Mouse (Mus musculus) embryonic facial prominence, embryonic 12.5 days (tissue): ENCODE measurements around the gene Gm36176. TPM values are rescaled to one million over a fixed set of nuclear protein-coding genes. Genes with fewer than 3 reads are reported as not detected.
A peak's percentile ranks its signal among the peaks of the same experiment; 100 is the strongest.

Experiments
- ATAC-seq: fragments of 200-750 bp; cut with Nextera tagmentation; 2 replicates; pipeline ENCODE4 v1.8.0; 2017; ENCODE audit not compliant: insufficient number of reproducible peaks, insufficient read depth, low FRiP score, low TSS enrichment
- H3K27ac ChIP-seq: fragments of 300-500 bp; sonication (generic); 2 replicates; pipeline ENCODE4 v1.5.1; 2016; ENCODE audit warnings: mild to moderate bottlenecking
- H3K27me3 ChIP-seq: fragments of 300-500 bp; sonication (generic); 2 replicates; pipeline ENCODE4 v1.6.1; 2016; ENCODE audit warnings: mild to moderate bottlenecking, moderate library complexity
- H3K36me3 ChIP-seq: fragments of 300-500 bp; sonication (generic); 2 replicates; pipeline ENCODE4 v1.6.1; 2016; ENCODE audit warnings: mild to moderate bottlenecking
- H3K4me1 ChIP-seq: fragments of 300-500 bp; sonication (generic); 2 replicates; pipeline ENCODE4 v1.6.1; 2016
- H3K4me2 ChIP-seq: fragments of 300-500 bp; sonication (generic); replicated peaks from 2 replicates; pipeline ENCODE4 v1.6.1; 2016; ENCODE audit warnings: mild to moderate bottlenecking, moderate library complexity
- H3K4me3 ChIP-seq: fragments of 300-500 bp; sonication (generic); 2 replicates; pipeline ENCODE4 v1.5.1; 2016; ENCODE audit warnings: mild to moderate bottlenecking
- H3K9ac ChIP-seq: fragments of 300-500 bp; sonication (generic); 2 replicates; pipeline ENCODE4 v1.6.1; 2016; ENCODE audit warnings: mild to moderate bottlenecking, moderate library complexity
- H3K9me3 ChIP-seq: fragments of 300-500 bp; sonication (generic); 2 replicates; pipeline ENCODE4 v1.6.1; 2016; ENCODE audit warnings: mild to moderate bottlenecking, moderate library complexity
- WGBS: fragments of 180-500 bp; shearing (Covaris S2); methylation state at CpG from one replicate; pipeline ENCODE4 v1.1.7; 2016; 5-methylcytosine and 5-hydroxymethylcytosine counted together
- polyA plus RNA-seq: library from polyadenylated mRNA; unstranded; fragments of >200 nt; fragmentation: Nextera tagmentation; extraction: Ambion mirVana; gene quantifications from 2 replicates; pipeline ENCODE4 v1.2.1, GENCODE M21; 2016

Gene Gm36176
- polyA plus RNA-seq, 1 experiment from 2014 or later = not detected

DNA sequence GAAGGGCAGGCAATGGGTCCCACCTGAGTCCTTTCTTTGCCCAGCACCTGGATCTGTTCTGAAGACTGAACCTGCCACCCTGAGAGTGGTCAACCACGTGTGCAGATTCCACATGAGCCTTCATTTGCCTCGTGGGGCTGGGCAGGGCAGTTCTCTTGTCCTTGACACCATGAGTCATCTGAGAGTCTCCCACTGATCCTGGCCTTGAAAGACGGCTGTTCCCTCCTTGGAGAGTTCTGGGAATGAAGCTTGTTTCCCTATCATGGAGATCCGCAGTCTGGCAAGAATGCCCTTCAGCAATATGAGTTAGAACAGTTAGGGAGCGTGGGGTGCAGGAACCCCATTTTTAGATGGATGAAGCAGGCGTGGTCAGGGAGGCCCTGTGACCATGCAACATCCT, 7.6 kb upstream of the Gm36176 start:
- H3K27ac ChIP-seq = no peak overlapping the region
- H3K27me3 ChIP-seq = no peaks in the 10 kb centered on the region
- H3K4me1 ChIP-seq = no peaks in the 10 kb centered on the region
- ATAC-seq = no peak
- peaks cover 13% of the 10 kb centered on the region; the same call in 1 of the 2 replicates for H3K9me3 ChIP-seq
- H3K36me3 ChIP-seq = no peaks in the 10 kb centered on the region
- no peak overlapping the region for H3K4me3 ChIP-seq
- H3K9ac ChIP-seq = no peak overlapping the region
- H3K4me2 ChIP-seq = no peak overlapping the region
- WGBS = 77% methylated on average over 6 of the region's 6 CpGs

DNA sequence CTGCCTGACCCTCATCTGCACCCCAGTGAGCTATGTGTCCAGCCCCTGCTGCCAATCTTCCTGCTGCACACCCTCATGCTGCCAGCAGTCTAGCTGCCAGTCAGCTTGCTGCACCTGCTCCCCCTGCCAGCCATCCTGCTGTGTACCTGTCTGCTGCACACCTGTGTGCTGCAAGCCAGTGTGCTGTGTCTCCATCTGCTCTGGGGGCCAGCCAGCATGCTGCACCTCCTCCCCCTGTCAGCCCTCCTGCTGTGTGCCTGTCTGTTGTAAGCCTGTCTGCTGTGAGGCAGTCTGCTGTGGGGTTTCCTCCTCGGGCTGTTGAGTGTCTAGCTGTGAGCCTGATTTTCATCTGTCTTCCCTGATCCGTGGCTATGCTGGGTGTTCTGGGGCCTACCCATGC, 358 bp downstream of the Gm36176 start:
- no peak overlapping the region for H3K9ac ChIP-seq
- no peak overlapping the region for H3K4me3 ChIP-seq
- ATAC-seq = no peak
- 18% methylated on average over 2 of the region's 2 CpGs for WGBS
- H3K36me3 ChIP-seq = no peaks in the 10 kb centered on the region
- no peaks in the 10 kb centered on the region for H3K27me3 ChIP-seq
- H3K4me1 ChIP-seq = no peaks in the 10 kb centered on the region
- peaks cover 15% of the 10 kb centered on the region; the same call in 1 of the 2 replicates for H3K9me3 ChIP-seq
- no peak overlapping the region for H3K27ac ChIP-seq
- H3K4me2 ChIP-seq = no peak overlapping the region

DNA sequence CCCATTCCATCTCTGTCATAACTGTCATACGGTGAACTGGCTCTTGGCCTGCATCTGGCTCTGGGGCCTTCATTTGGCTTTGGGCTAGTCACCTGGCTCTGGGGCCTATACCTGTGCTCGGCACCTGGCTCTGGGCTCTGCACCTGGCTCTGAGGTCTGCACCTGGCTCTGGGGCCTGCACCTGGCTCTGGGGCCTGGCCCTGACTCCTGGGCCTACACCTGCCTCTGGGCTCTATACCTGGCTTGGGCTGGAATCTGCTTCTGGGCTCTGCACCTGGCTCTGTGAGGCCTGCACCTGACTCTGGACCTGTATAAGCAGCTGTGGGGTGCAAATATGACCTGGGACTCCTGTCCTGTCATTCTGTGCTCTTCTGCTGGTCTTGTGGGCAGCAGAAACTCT, 935 bp downstream of the Gm36176 start:
- no peak overlapping the region for H3K4me2 ChIP-seq
- peaks cover 15% of the 10 kb centered on the region; the same call in 1 of the 2 replicates for H3K9me3 ChIP-seq
- no peak overlapping the region for H3K4me3 ChIP-seq
- H3K9ac ChIP-seq = no peak overlapping the region
- no peaks in the 10 kb centered on the region for H3K27me3 ChIP-seq
- no peak overlapping the region for H3K27ac ChIP-seq
- 82% methylated on average over 2 of the region's 2 CpGs for WGBS
- no peaks in the 10 kb centered on the region for H3K4me1 ChIP-seq
- no peaks in the 10 kb centered on the region for H3K36me3 ChIP-seq
- ATAC-seq = no peak

DNA sequence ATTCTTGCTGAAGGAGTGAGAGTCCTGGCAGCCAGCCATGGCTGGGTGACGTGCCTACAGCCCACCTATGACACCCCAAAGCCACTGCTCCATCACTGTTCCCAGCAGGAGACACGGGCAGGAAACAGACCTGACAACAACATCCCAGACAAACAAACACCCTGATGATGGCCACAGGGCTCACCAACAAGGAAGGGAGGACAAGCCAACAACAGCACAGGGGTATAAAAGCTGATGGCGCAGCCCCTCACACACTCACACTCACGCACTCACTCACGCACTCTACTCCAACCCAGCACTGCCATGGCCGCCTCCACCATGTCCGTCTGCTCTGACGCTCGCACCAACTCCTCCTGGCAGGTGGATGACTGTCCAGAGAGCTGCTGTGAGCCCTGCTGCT, 6.0 kb downstream of the Gm36176 start, which contains the start of gene Gm10318:
TSS of gene Gm10318 (plus strand) at position 301 of the 400 bp plus-strand sequence.
- Histone ChIP-seq H3K4me2 (no peak within 1 kb of the TSS), H3K4me1 (no peaks in the 10 kb centered on the region), H3K36me3 (no peaks in the 10 kb centered on the region), H3K27me3 (peaks cover 3% of the 10 kb centered on the region; the same call in 1 of the 2 replicates), H3K4me3 (no peak within 1 kb of the TSS), H3K9me3 (no peaks in the 10 kb centered on the region), H3K27ac (no peak within 1 kb of the TSS), H3K9ac (no peak within 1 kb of the TSS)
- no peak for ATAC-seq
- 69% methylated on average over 9 of the region's 9 CpGs for WGBS

DNA sequence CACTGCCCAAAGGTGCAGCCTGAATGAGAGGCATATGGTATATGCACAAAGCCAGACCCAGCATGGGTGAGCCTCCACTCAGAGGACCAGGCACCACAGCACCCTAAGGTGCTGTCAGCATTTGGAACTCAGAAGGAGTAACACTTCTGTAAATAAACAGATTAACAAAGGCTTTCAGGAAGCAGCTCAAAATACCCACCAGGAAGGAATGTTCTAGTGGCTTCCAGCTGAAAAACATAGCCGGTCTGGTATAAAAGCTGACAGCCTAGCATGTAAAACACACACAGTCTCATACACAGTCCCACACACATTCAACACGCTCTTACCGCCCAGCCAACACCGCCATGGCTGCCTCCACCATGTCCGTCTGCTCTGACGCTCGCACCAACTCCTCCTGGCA, 15.1 kb downstream of the Gm36176 start, which contains the start of gene Gm3285:
TSS of gene Gm3285 (plus strand) at position 301 of the 400 bp plus-strand sequence.
- Histone ChIP-seq H3K4me1 (no peaks in the 10 kb centered on the region), H3K36me3 (no peaks in the 10 kb centered on the region), H3K9me3 (no peaks in the 10 kb centered on the region), H3K9ac (no peak within 1 kb of the TSS), H3K27ac (no peak within 1 kb of the TSS), H3K4me3 (no peak within 1 kb of the TSS), H3K27me3 (no peaks in the 10 kb centered on the region), H3K4me2 (no peak within 1 kb of the TSS)
- WGBS = 50% methylated on average over 7 of the region's 7 CpGs
- ATAC-seq = no peak

DNA sequence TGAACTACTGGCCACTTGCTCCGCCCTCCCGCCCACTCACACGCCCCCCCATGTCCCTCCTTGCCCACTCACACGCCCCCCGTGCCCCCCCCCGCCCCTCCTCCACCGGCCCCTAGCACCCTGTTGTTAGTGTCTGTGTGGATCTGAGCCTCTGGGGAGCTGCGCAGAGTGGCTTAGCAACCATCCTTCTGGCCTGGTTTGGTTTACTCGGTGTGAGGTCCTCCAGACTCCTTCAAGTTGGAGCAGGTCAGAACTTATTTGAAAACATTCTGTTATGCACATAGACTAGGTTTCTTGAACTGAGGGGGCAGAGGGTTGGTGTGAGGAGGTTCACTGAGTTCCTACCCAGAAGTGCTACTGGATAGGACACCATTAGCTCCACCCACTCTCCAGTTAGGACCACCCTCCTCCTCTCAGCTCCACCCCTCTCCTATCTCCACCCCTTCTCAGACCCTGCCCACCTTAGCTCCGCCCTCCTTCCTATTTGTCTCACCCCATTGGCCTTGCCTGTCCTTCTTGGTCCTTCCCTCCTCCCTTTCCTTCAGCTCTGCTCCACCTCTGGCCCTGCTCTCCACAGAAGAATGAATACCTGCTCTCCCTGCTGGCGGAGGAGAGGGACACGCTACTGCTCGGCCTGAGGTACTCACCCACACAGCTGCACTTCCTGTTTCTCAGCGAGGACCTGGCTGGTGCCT, 17.6 kb downstream of the Gm36176 start:
- Histone ChIP-seq H3K36me3 (no peaks in the 10 kb centered on the region), H3K27me3 (no peaks in the 10 kb centered on the region), H3K9me3 (no peaks in the 10 kb centered on the region), H3K4me1 (no peaks in the 10 kb centered on the region), H3K4me2 (peak overlapping the region; percentile 37), H3K9ac (no peak overlapping the region), H3K4me3 (peak overlapping the region; percentile 21; the same call in 1 of the 2 replicates), H3K27ac (0 out of 2 replicates have a peak overlapping the region, but pooled peaks have one; percentile 3)
- ATAC-seq = peak; percentile 67
- WGBS = 30% methylated on average over 14 of the region's 14 CpGs

DNA sequence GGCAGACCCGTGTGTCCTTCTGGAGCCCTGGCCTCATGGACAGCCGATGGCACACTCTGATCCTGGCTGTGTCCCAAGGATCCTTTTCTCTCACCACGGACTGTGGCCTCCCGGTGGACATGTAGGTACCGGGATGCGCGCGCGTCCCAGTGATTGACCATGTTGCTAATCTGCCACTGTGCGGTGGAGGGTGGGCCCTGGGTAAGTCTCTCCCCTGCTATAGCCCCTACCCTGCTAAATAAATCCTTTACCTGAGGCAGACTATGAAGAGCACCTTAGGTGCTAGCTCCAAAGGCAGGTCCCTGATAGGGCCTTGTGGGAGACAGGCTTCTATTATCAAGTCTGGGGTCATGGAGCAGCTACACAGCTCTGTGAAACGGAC, 18.1 kb downstream of the Gm36176 start:
- 25% methylated on average over 11 of the region's 11 CpGs for WGBS
- Histone ChIP-seq H3K9me3 (no peaks in the 10 kb centered on the region), H3K27me3 (no peaks in the 10 kb centered on the region), H3K36me3 (no peaks in the 10 kb centered on the region), H3K27ac (no peak overlapping the region), H3K4me2 (peak overlapping the region; percentile 37), H3K4me1 (no peaks in the 10 kb centered on the region), H3K4me3 (peak overlapping the region; percentile 21; the same call in 1 of the 2 replicates), H3K9ac (no peak overlapping the region)
- ATAC-seq = peak; percentile 42; the same call in 1 of the 2 replicates

DNA sequence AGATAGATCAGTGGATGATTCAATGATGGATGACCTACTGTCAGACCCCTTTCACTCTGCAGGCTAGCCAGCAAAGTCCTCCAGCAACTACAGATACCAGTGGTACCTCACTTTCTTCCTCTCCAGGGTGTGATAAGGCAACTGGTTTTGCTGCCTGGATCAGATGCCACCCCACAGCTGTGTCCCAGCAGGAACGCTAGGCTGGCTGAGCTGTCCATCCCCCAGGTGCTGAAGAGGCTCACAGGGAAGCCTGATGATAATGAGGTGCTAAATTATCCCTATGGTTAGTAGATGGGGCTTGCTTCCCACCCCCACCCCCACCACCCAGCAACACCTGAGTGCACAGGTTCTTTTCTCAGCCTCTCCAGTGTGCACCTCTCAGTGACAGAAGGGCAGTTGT, 20.9 kb downstream of the Gm36176 start:
- H3K36me3 ChIP-seq = no peaks in the 10 kb centered on the region
- H3K9ac ChIP-seq = no peak overlapping the region
- no peak overlapping the region for H3K4me3 ChIP-seq
- H3K4me2 ChIP-seq = no peak overlapping the region
- no peak overlapping the region for H3K27ac ChIP-seq
- H3K9me3 ChIP-seq = no peaks in the 10 kb centered on the region
- H3K4me1 ChIP-seq = no peaks in the 10 kb centered on the region
- no peak for ATAC-seq
- WGBS = 13% methylated on average over 1 of the region's 1 CpGs
- H3K27me3 ChIP-seq = no peaks in the 10 kb centered on the region

DNA sequence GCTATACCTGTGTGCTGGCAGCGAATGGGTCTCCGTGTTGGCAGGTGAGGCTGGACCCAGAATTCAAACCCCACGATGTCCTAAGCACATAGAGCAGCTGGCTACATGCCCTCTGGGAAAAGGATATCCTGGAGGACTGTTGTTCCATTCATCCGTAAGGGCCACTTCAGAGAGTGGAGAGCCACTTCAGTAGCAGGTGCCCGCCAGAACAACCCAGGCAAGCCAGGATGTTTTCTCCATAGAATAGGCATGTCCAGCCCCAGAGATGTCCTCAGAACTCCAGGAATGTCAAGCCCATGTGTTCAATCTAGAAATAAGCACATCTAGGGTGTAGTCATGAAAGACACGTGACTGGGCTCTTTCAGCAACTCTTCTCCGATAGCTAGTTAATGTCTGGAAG, 23.0 kb downstream of the Gm36176 start:
- no peak overlapping the region for H3K9ac ChIP-seq
- H3K36me3 ChIP-seq = no peaks in the 10 kb centered on the region
- no peak overlapping the region for H3K27ac ChIP-seq
- no peak for ATAC-seq
- H3K4me2 ChIP-seq = no peak overlapping the region
- H3K27me3 ChIP-seq = no peaks in the 10 kb centered on the region
- no peak overlapping the region for H3K4me3 ChIP-seq
- WGBS = 86% methylated on average over 7 of the region's 7 CpGs
- no peaks in the 10 kb centered on the region for H3K9me3 ChIP-seq
- H3K4me1 ChIP-seq = no peaks in the 10 kb centered on the region

DNA sequence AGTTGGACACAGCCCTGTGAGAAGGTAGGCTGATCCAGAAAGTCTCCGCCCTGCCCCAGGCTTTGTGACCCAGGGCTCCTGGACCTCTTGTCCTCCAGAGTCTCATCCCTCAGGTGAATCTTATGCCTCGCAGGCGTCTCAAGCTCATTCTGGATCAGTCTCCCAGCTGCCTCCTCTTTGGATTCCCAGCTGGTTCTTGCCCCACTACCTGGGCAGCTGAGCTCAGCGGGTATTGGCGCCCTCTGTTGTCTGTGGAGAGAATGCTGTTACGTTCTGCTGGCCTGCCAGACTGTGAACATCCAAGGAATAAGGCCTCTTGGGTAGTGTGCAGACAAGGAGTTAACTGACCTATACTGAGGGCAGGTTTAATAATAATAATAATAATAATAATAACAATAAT, 32.4 kb downstream of the Gm36176 start:
- Histone ChIP-seq H3K9me3 (no peaks in the 10 kb centered on the region; the same call in 1 of the 2 replicates), H3K4me2 (no peak overlapping the region), H3K27ac (no peak overlapping the region), H3K4me1 (no peaks in the 10 kb centered on the region), H3K27me3 (no peaks in the 10 kb centered on the region), H3K4me3 (no peak overlapping the region), H3K9ac (no peak overlapping the region), H3K36me3 (no peaks in the 10 kb centered on the region)
- 61% methylated on average over 6 of the region's 6 CpGs for WGBS
- ATAC-seq = no peak

DNA sequence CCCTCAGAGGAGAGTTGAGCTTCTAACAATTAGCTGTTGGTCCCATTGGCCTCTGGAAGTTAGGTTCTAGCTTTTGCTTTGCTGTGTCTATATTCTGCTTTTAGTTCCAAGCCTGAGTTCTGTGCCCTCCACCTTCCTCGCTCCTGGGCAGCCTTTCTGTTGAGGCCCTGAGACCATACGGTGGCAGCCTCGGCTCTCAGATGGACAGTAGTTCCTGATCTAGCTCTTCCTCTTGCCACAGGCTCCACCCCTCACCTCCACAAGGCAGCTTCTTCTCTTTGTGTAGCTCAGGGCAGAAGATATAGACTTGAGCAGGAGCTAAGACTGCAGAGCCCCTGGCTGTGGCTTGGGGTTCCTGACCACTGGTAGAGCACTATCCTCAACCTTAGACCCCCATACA, 33.7 kb downstream of the Gm36176 start:
- 81% methylated on average over 3 of the region's 3 CpGs for WGBS

DNA sequence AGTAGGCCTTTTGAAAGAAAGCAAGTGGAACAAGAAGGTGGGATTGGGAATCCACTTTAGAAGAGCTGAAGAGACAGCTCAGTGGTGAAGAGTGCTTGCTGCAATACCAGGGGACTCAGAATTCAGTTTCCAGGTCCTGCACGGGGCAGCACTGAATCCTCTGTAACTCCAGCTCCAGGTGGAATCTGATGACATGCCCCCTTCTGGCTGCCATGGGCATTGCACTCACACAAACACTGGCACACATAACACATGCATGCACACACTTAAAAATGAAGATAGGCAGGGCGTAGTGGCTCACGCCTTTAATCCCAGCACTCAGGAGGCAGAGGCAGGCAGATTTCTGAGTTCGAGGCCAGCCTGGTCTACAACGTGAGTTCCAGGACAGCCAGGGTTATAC, 36.0 kb downstream of the Gm36176 start:
- 91% methylated on average over 5 of the region's 5 CpGs for WGBS
- Histone ChIP-seq H3K9me3 (no peaks in the 10 kb centered on the region; the same call in 1 of the 2 replicates), H3K4me1 (no peaks in the 10 kb centered on the region), H3K4me2 (no peak overlapping the region), H3K27ac (no peak overlapping the region), H3K27me3 (no peaks in the 10 kb centered on the region), H3K9ac (no peak overlapping the region), H3K36me3 (no peaks in the 10 kb centered on the region), H3K4me3 (no peak overlapping the region)
- no peak for ATAC-seq

More for the DNA sequence above, 33.7 kb downstream of the Gm36176 start:
- Histone ChIP-seq H3K27me3 (no peaks in the 10 kb centered on the region), H3K27ac (no peak overlapping the region), H3K9ac (no peak overlapping the region), H3K4me2 (no peak overlapping the region), H3K4me1 (no peaks in the 10 kb centered on the region), H3K36me3 (no peaks in the 10 kb centered on the region), H3K4me3 (no peak overlapping the region), H3K9me3 (no peaks in the 10 kb centered on the region; the same call in 1 of the 2 replicates)
- ATAC-seq = no peak
